Comparison of ENCODE assay signal across 38 mouse cellular contexts in genomic region chr4:152232411-152232903, GRCm38 (mm10). TPM values are rescaled to one million over a fixed set of nuclear protein-coding genes. Genes with fewer than 3 reads are reported as not detected.
DNase-seq lines count a peak whose midpoint lies in the region; ATAC-seq and TF ChIP-seq lines count a peak whose summit lies in the region.
"Had no signal": no experiment of that assay in that cellular context is flagged by ENCODE, and none has a peak within 500 bp of the region (broad histone marks: within the 10 kb centered on the region; RNA-seq: fewer than 3 reads in every experiment).

No protein-coding gene starts in this region.

- ATAC-seq in liver, embryonic 11.5 days (replicated peaks; ENCODE audit: low FRiP score), result no peak
- ATAC-seq: forebrain, postnatal 0 days; hindbrain, embryonic 16.5 days had no signal

- H3K79me2 ChIP-seq in liver, adult 2 months (ENCODE audit: control insufficient read depth, insufficient read depth, low read length), result no peaks in the 10 kb centered on the region; the same call in 1 of the 2 replicates

- TF ChIP-seq POLR2A in liver, adult 2 months (IDR thresholded peaks at IDR 0.05; ENCODE audit: extremely low read depth, insufficient read depth, low read length), result no peak

- H3K4me3 ChIP-seq in liver, adult 2 months (ENCODE audit: insufficient read depth, low read depth, low read length), result no peak overlapping the region
- H3K4me3 ChIP-seq in liver, embryonic 11.5 days (ENCODE audit: low read depth, low read length), result no peak overlapping the region
- H3K4me3 ChIP-seq: embryonic facial prominence, embryonic 10.5 days; embryonic facial prominence, embryonic 15.5 days; forebrain, embryonic 12.5 days; heart, embryonic 10.5 days; heart, embryonic 15.5 days; kidney, embryonic 15.5 days; layer of hippocampus, adult 2 months; left cerebral cortex, adult 2 months; limb, embryonic 13.5 days; midbrain, embryonic 10.5 days; neural tube, embryonic 13.5 days; stomach, embryonic 15.5 days had no signal

- H3K27me3 ChIP-seq in liver, adult 2 months (ENCODE audit: control insufficient read depth, insufficient read depth, low read length), result no peaks in the 10 kb centered on the region
- no peaks in the 10 kb centered on the region for H3K27me3 ChIP-seq in liver, embryonic 11.5 days (replicated peaks; ENCODE audit: control insufficient read depth, insufficient read depth, low read length)
- H3K27me3 ChIP-seq: embryonic facial prominence, embryonic 15.5 days; forebrain, embryonic 12.5 days; heart, embryonic 15.5 days; kidney, embryonic 15.5 days; limb, embryonic 13.5 days; neural tube, embryonic 13.5 days; stomach, embryonic 15.5 days had no signal

- no peak overlapping the region for H3K4me2 ChIP-seq in liver, embryonic 11.5 days
- H3K4me2 ChIP-seq: embryonic facial prominence, embryonic 15.5 days; forebrain, embryonic 12.5 days; heart, embryonic 15.5 days; kidney, embryonic 15.5 days; limb, embryonic 13.5 days; neural tube, embryonic 13.5 days; stomach, embryonic 15.5 days had no signal

- H3K36me3 ChIP-seq in liver, adult 2 months (ENCODE audit: control insufficient read depth, insufficient read depth, low read length), result no peaks in the 10 kb centered on the region
- H3K36me3 ChIP-seq in liver, embryonic 11.5 days (ENCODE audit: control insufficient read depth, insufficient read depth, low read length), result peaks cover 3% of the 10 kb centered on the region; the same call in 1 of the 2 replicates
- H3K36me3 ChIP-seq: stomach, embryonic 15.5 days had no signal

- WGBS in liver, adult 2 months, result 32% methylated on average over 4 of the region's 4 CpGs
- WGBS in liver, embryonic 11.5 days, result 87% methylated on average over 4 of the region's 4 CpGs

- H3K9ac ChIP-seq in liver, adult 2 months (ENCODE audit: low read depth, low read length), result no peak overlapping the region
- H3K9ac ChIP-seq in liver, embryonic 11.5 days (ENCODE audit: low read depth, low read length), result no peak overlapping the region
- H3K9ac ChIP-seq: embryonic facial prominence, embryonic 15.5 days; forebrain, embryonic 12.5 days; forebrain, postnatal 0 days; heart, embryonic 15.5 days; kidney, embryonic 15.5 days; limb, embryonic 13.5 days; liver, embryonic 14.5 days; neural tube, embryonic 13.5 days; stomach, embryonic 15.5 days had no signal

- no peaks in the 10 kb centered on the region for H3K9me3 ChIP-seq in liver, embryonic 11.5 days (ENCODE audit: control insufficient read depth, low read length)
- H3K9me3 ChIP-seq: embryonic facial prominence, embryonic 10.5 days; embryonic facial prominence, embryonic 15.5 days; forebrain, embryonic 12.5 days; heart, embryonic 10.5 days; heart, embryonic 15.5 days; kidney, embryonic 15.5 days; limb, embryonic 13.5 days; midbrain, embryonic 10.5 days; neural tube, embryonic 13.5 days; stomach, embryonic 15.5 days had no signal

- DNase-seq in liver, adult 2 months (ENCODE audit: extremely low read depth, low read depth, low spot score), result peak; percentile 97
- DNase-seq in liver, embryonic 11.5 days (ENCODE audit: low spot score), result no peak
- peak; percentile 80 for DNase-seq in cerebellum, adult 11-12 months
- peak; percentile 83 for DNase-seq in cerebellum, adult 9-11 months
- DNase-seq in heart, adult 11 months, result no peak
- no peak for DNase-seq in right cerebral cortex, postnatal 10 days (ENCODE audit: low spot score in 2 of 2)
- no peak for DNase-seq in ovary, postnatal 10 days (ENCODE audit: low spot score)
- DNase-seq: adrenal gland, postnatal 14 days; forebrain, postnatal 0 days; gastrocnemius, postnatal 14 days; kidney, adult 18-20 months; kidney, postnatal 36 days; lung, adult 2 months; lung, postnatal 10 days; retina, postnatal 1 day; right cerebral cortex, postnatal 25 days; thymus, adult 18-20 months; thymus, postnatal 25 days had no signal

- peaks cover 38% of the 10 kb centered on the region for H3K4me1 ChIP-seq in liver, adult 2 months (ENCODE audit: control insufficient read depth, insufficient read depth, low read length)
- no peaks in the 10 kb centered on the region for H3K4me1 ChIP-seq in liver, embryonic 11.5 days (replicated peaks; ENCODE audit: control insufficient read depth, insufficient read depth, low read length)
- H3K4me1 ChIP-seq: stomach, embryonic 15.5 days had no signal

- peak overlapping the region; percentile 56 for H3K27ac ChIP-seq in liver, adult 2 months (replicated peaks; ENCODE audit: insufficient read depth, low read depth, low read length)
- no peak overlapping the region for H3K27ac ChIP-seq in liver, embryonic 11.5 days (ENCODE audit: low read depth, low read length)
- H3K27ac ChIP-seq: embryonic facial prominence, embryonic 10.5 days; embryonic facial prominence, embryonic 15.5 days; forebrain, embryonic 12.5 days; heart, embryonic 15.5 days; layer of hippocampus, adult 2 months; left cerebral cortex, adult 2 months; limb, embryonic 13.5 days; liver, embryonic 14.5 days; midbrain, embryonic 10.5 days; neural tube, embryonic 13.5 days; stomach, embryonic 15.5 days had no signal

- TF ChIP-seq CTCF in liver, adult 2 months (IDR thresholded peaks at IDR 0.05; ENCODE audit: low read depth, low read length), result no peak

RNA-seq across cellular contexts. Expression of gene Gpr153, which starts 41.6 kb away (rescaled TPM):
- total RNA-seq in liver, adult 2 months (2014; rRNA removed), result 0.46 and 0.54 TPM in 2 replicates
- 0.98 and 1.1 TPM in 2 replicates for polyA plus RNA-seq in liver, adult 2 months (2012; rRNA removed)
- polyA plus RNA-seq in liver, embryonic 11.5 days (2014; fragmentation: Nextera tagmentation; extraction: Ambion mirVana), result 1.9 and 2.2 TPM in 2 replicates
- total RNA-seq: granulocyte monocyte progenitor cell, adult 5-6 weeks; MEL had no signal

RNA-seq across cellular contexts. Expression of gene Acot7, which starts 54.5 kb away (rescaled TPM):
- 9.3 and 10.7 TPM in 2 replicates for total RNA-seq in liver, adult 2 months (2014; rRNA removed)
- 18.4 and 20.8 TPM in 2 replicates for polyA plus RNA-seq in liver, adult 2 months (2012; rRNA removed)
- 50.0 and 51.1 TPM in 2 replicates for polyA plus RNA-seq in liver, embryonic 11.5 days (2014; fragmentation: Nextera tagmentation; extraction: Ambion mirVana)

RNA-seq across cellular contexts. Expression of gene Hes3, which starts 59.0 kb away (rescaled TPM):
- total RNA-seq in liver, adult 2 months (2014; rRNA removed), result not detected in 2 replicates
- polyA plus RNA-seq in liver, adult 2 months (2012; rRNA removed), result not detected in 2 replicates
- not detected in 2 replicates for polyA plus RNA-seq in liver, embryonic 11.5 days (2014; fragmentation: Nextera tagmentation; extraction: Ambion mirVana)
- total RNA-seq: adrenal gland, postnatal 14 days; gastrocnemius, postnatal 14 days; granulocyte monocyte progenitor cell, adult 5-6 weeks; heart, postnatal 25 days; layer of hippocampus, adult 2 months; layer of hippocampus, postnatal 14 days; MEL; midbrain, postnatal 0 days had no signal
- polyA plus RNA-seq: embryonic facial prominence, embryonic 15.5 days; forebrain, postnatal 0 days; heart, embryonic 10.5 days; heart, embryonic 15.5 days; intestine, embryonic 14.5 days; kidney, embryonic 15.5 days; limb, embryonic 13.5 days; liver, embryonic 14.5 days; lung, adult 2 months; stomach, embryonic 15.5 days had no signal

Comparison
In these comparisons a context has a peak if more than half of its experiments do, and no peak if none do; other contexts are left out.
1. DNase-seq: peak in liver, adult 2 months (single experiment), cerebellum, adult 11-12 months (single experiment) and cerebellum, adult 9-11 months (single experiment); none in liver, embryonic 11.5 days (single experiment), heart, adult 11 months (single experiment), right cerebral cortex, postnatal 10 days (0 of 2) and ovary, postnatal 10 days (single experiment).